Mouse (Mus musculus): Measurements from ENCODE around the gene Mfsd14a.
"Not testable (repeated sequence)": the region's sequence is repeated elsewhere in the genome, so short reads cannot be mapped to it uniquely, and the experiment has no call there.

The Mfsd14a gene

GRCm38 (mm10) chr3:116662463-116662863 lies at the start of gene Mfsd14a:
Gene Mfsd14a (minus strand): TSS chr3:116662677.
- DNase-seq (ENCODE audit: low read depth), result peak; percentile 90

- DNase-seq (ENCODE audit: low read depth), result peak; percentile 20
These were observed 49.4 kb upstream of the Mfsd14a start for GRCm38 (mm10) chr3:116711624-116712435.

- DNase-seq (ENCODE audit: low read depth), result no peak
These were observed 48.5 kb upstream of the Mfsd14a start for GRCm38 (mm10) chr3:116710941-116711340.

GRCm38 (mm10) chr3:116705637-116706204 lies 43.2 kb upstream of the Mfsd14a start:
- no peak for DNase-seq (ENCODE audit: low read depth)

- DNase-seq (ENCODE audit: low read depth), result no peak
These were observed 41.4 kb upstream of the Mfsd14a start for GRCm38 (mm10) chr3:116703835-116704234.

- DNase-seq (ENCODE audit: low read depth), result no peak
These were observed 40.3 kb upstream of the Mfsd14a start for GRCm38 (mm10) chr3:116702647-116703272.

- DNase-seq (ENCODE audit: low read depth), result no peak
These were observed 39.1 kb upstream of the Mfsd14a start for GRCm38 (mm10) chr3:116701601-116702000.

GRCm38 (mm10) chr3:116698786-116699185 lies 36.3 kb upstream of the Mfsd14a start:
- no peak for DNase-seq (ENCODE audit: low read depth)

GRCm38 (mm10) chr3:116695666-116695985 lies 33.1 kb upstream of the Mfsd14a start:
- DNase-seq (ENCODE audit: low read depth), result no peak

- no peak for DNase-seq (ENCODE audit: low read depth)
These were observed 32.6 kb upstream of the Mfsd14a start for GRCm38 (mm10) chr3:116694955-116695665.

- DNase-seq (ENCODE audit: low read depth), result no peak
These were observed 31.8 kb upstream of the Mfsd14a start for GRCm38 (mm10) chr3:116694312-116694711.

- no peak for DNase-seq (ENCODE audit: low read depth)
These were observed 18.7 kb upstream of the Mfsd14a start, which contains the start of gene Gm43191 for GRCm38 (mm10) chr3:116681160-116681559. Gene Gm43191 (minus strand): TSS chr3:116681260.

- DNase-seq (ENCODE audit: low read depth), result not testable (repeated sequence)
These were observed 1.8 kb upstream of the Mfsd14a start for GRCm38 (mm10) chr3:116664281-116664680.

- DNase-seq (ENCODE audit: low read depth), result no peak
These were observed 535 bp downstream of the Mfsd14a start for GRCm38 (mm10) chr3:116661870-116662414.

- DNase-seq (ENCODE audit: low read depth), result peak; percentile 3
These were observed 1.1 kb downstream of the Mfsd14a start for GRCm38 (mm10) chr3:116661288-116661869.

- DNase-seq (ENCODE audit: low read depth), result no peak
These were observed 2.5 kb downstream of the Mfsd14a start for GRCm38 (mm10) chr3:116659856-116660430.

GRCm38 (mm10) chr3:116658928-116659565 lies 3.4 kb downstream of the Mfsd14a start:
- DNase-seq (ENCODE audit: low read depth), result no peak

GRCm38 (mm10) chr3:116656184-116656965 lies 6.1 kb downstream of the Mfsd14a start:
- no peak for DNase-seq (ENCODE audit: low read depth)

GRCm38 (mm10) chr3:116654051-116654450 lies 8.4 kb downstream of the Mfsd14a start:
- not testable (repeated sequence) for DNase-seq (ENCODE audit: low read depth)

Data from fibroblast of lung, adult 2 months (primary cell).